Mouse (Mus musculus) liver, postnatal 0 days (tissue): ENCODE data around the gene Slc35f6. TPM values are rescaled to one million over a fixed set of nuclear protein-coding genes. Genes with fewer than 3 reads are reported as not detected.

Source experiments
- ATAC-seq: fragments of 200-750 bp; cut with Nextera tagmentation; 2 replicates; pipeline ENCODE4 v1.8.0; 2017; ENCODE audit warnings: mild to moderate bottlenecking, moderate library complexity
- DNase-seq: peaks from one replicate; pipeline ENCODE4 v3.0.0-alpha.2; 2016
- H3K27ac ChIP-seq: fragments of 300-500 bp; sonication (generic); 2 replicates; pipeline ENCODE4 v1.5.1; 2014; ENCODE audit warnings: antibody characterized with exemption, moderate library complexity, mild to moderate bottlenecking, low read depth
- H3K27me3 ChIP-seq: fragments of 300-500 bp; sonication (generic); 2 replicates; pipeline ENCODE4 v1.6.1; 2014; ENCODE audit warnings: low read length, control low read depth, mixed read lengths; ENCODE audit not compliant: insufficient read depth
- H3K36me3 ChIP-seq: fragments of 300-500 bp; sonication (generic); replicated peaks from 2 replicates; pipeline ENCODE4 v1.6.1; 2014; ENCODE audit warnings: mild to moderate bottlenecking, control low read depth, low read length, moderate library complexity, mixed read lengths; ENCODE audit not compliant: insufficient read depth
- H3K4me1 ChIP-seq: fragments of 300-500 bp; sonication (generic); 2 replicates; pipeline ENCODE4 v1.6.1; 2014; ENCODE audit warnings: antibody characterized with exemption, mild to moderate bottlenecking, control low read depth; ENCODE audit not compliant: insufficient read depth
- H3K4me2 ChIP-seq: fragments of 300-500 bp; sonication (generic); 2 replicates; pipeline ENCODE4 v1.6.1; 2014; ENCODE audit warnings: low read depth, mild to moderate bottlenecking, low read length, moderate library complexity, mixed read lengths
- H3K4me3 ChIP-seq: fragments of 300-500 bp; sonication (generic); 2 replicates; pipeline ENCODE4 v1.5.1; 2014; ENCODE audit warnings: low read depth, low read length
- H3K9ac ChIP-seq: fragments of 300-500 bp; sonication (generic); replicated peaks from 2 replicates; pipeline ENCODE4 v1.6.1; 2014; ENCODE audit warnings: mild to moderate bottlenecking, moderate library complexity
- H3K9me3 ChIP-seq: fragments of 300-500 bp; sonication (generic); 2 replicates; pipeline ENCODE4 v1.6.1; 2016; ENCODE audit warnings: mild to moderate bottlenecking, control low read depth, low read length, mixed read lengths
- CTCF ChIP-seq: sonication (generic); IDR thresholded peaks from 2 replicates; pipeline ENCODE4 v1.5.1; 2016; ENCODE audit warnings: antibody characterized with exemption, low read depth
- EP300 ChIP-seq: IDR thresholded peaks from 2 replicates; pipeline ENCODE4 v1.6.1; 2016; ENCODE audit warnings: antibody characterized with exemption, low read depth, mild to moderate bottlenecking
- WGBS: fragments of 180-500 bp; shearing (Covaris S2); extraction: QIAGEN DNeasy Blood & Tissue Kit; methylation state at CpG from one replicate; pipeline ENCODE4 v1.1.7; 2014; ENCODE audit not compliant: insufficient replicate concordance; 5-methylcytosine and 5-hydroxymethylcytosine counted together
- polyA plus RNA-seq: library from polyadenylated mRNA; unstranded; fragments of >200 nt; fragmentation: Nextera tagmentation; extraction: Ambion mirVana; gene quantifications from 2 replicates; pipeline ENCODE4 v1.2.1, GENCODE M21; 2015

Gene Slc35f6
- polyA plus RNA-seq, 1 experiment from 2014 or later = 13.8 TPM

DNA sequence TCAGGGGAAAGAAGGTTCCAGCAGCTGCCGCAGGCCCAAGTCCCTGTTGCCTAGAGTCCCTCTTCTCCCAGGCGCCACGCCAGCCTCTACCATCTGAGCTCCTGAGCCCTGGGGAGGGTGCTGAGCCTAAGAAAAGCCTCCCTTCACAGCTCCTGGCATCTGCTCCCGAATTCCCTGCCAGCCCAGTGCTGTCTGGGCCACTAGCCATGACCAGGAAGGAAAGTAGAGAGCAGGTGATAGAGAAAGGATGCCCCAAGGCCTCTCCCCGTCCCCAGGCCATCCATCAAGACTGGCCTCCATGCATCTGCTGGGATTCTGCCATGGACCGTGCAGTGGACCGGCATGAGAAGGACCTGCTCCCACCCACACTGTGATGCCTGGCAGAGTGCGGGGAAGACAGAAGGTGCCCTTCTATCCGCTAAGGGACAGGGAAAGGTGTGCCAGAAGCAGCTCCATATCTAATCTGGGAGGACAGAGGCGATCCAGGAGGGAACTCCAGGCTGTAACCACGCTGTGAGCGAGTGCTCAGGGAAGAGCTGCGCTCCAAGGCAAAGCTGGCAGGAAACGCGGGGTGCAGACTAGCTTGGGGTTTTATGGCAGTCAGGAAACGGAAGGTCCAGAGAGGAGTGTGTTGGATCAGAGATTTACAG is 41.2 kb upstream of the Slc35f6 start:
- no peak overlapping the region for H3K27ac ChIP-seq
- DNase-seq (no peak), ATAC-seq (no peak)
- H3K9me3 ChIP-seq = no peaks in the 10 kb centered on the region
- H3K9ac ChIP-seq = no peak overlapping the region
- TF ChIP-seq EP300 (no peak), CTCF (no peak)
- H3K4me2 ChIP-seq = no peak overlapping the region
- H3K4me1 ChIP-seq = no peaks in the 10 kb centered on the region
- WGBS = 62% methylated on average over 16 of the region's 16 CpGs
- no peaks in the 10 kb centered on the region for H3K27me3 ChIP-seq
- H3K36me3 ChIP-seq = no peaks in the 10 kb centered on the region
- H3K4me3 ChIP-seq = no peak overlapping the region

DNA sequence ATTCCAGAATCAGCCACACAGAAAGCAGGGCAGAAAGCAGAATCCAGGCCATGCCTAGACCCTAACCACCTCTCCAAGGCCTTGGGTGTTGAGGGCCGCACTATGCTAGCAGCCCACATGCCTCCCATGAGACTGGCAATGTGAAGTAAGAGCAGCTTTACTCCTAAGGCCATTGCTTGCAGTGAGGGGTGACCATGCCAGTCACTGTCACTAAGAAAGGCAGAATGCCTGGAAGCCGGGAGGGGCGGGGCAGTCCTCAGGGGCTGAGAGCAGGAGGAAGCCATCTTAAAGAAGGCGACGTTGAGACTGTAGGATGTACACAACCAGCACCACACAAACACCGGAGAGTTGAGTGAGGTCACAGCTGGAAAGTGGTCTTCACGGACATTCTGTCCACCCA is 38.6 kb upstream of the Slc35f6 start:
- Histone ChIP-seq H3K9me3 (no peaks in the 10 kb centered on the region), H3K4me3 (no peak overlapping the region), H3K9ac (no peak overlapping the region), H3K4me2 (no peak overlapping the region), H3K4me1 (peaks cover 5% of the 10 kb centered on the region; the same call in 1 of the 2 replicates), H3K27ac (no peak overlapping the region), H3K27me3 (no peaks in the 10 kb centered on the region), H3K36me3 (no peaks in the 10 kb centered on the region)
- TF ChIP-seq EP300 = no peak
- no peak for TF ChIP-seq CTCF
- DNase-seq = no peak
- ATAC-seq = no peak
- WGBS = 84% methylated on average over 7 of the region's 7 CpGs

DNA sequence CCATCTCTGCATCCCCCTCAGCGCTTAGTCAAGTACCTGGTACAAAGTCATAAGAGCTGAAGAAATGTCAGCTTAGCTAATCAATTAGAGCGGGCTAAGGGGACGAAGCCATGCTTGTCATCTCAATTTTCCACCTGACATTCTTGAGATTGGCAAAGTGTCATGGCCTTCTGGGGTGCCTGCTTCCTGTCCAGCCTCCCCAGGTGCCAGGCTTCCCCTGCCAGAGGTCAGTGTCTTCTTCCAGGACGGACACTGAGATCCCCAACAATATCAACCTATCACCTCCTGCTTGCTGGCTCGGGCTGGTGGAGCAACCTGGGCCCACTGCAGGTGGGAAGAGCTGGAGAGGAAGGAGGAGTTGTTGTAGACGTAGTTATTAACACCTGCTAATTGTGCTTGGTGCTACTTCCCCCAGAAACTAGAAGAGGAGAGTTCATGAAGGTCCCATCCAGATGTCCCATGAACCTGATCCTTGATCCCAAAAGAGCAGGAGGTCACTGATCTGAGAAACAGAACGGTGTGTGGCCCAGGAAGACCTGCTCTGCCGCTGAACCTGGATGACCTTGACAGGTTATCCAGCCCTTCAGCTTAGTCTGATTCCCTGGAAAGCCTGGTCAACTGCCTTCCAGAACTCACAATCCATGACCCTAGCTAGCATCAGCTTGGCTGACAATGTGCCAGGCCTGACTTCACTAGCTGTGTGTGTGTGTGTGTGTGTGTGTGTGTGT is 37.7 kb upstream of the Slc35f6 start:
- 67% methylated on average over 8 of the region's 8 CpGs for whole genome bisulfite sequencing

DNA sequence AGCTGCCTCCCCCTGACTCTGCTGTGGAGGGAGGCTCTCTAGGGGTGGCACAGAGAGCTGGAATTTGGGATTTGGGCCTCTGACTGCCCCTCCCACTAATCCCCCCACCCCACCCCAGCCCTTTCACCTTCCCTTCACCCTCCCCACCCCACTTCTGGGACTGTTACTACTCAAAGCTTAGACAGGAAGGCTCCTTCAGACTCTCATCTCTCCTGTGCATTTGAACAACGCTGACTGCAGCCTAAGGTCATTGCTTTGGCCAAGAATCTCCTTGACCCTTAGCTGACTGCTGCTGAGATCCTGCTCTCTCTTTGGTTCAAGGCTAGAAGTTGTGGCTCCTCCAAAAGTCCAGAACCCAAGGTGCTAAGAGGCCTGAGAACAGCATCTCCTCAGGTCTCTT is 36.6 kb upstream of the Slc35f6 start:
- WGBS = 39% methylated on average over 1 of the region's 1 CpGs
- H3K4me2 ChIP-seq = no peak overlapping the region
- no peak for ATAC-seq

More for the DNA sequence above, 37.7 kb upstream of the Slc35f6 start:
- Histone ChIP-seq H3K4me1 (peaks cover 13% of the 10 kb centered on the region), H3K27me3 (no peaks in the 10 kb centered on the region), H3K9me3 (no peaks in the 10 kb centered on the region), H3K9ac (no peak overlapping the region), H3K27ac (no peak overlapping the region), H3K4me2 (no peak overlapping the region), H3K4me3 (no peak overlapping the region), H3K36me3 (no peaks in the 10 kb centered on the region)
- no peak for ATAC-seq
- no peak for TF ChIP-seq EP300
- DNase-seq = no peak

DNA sequence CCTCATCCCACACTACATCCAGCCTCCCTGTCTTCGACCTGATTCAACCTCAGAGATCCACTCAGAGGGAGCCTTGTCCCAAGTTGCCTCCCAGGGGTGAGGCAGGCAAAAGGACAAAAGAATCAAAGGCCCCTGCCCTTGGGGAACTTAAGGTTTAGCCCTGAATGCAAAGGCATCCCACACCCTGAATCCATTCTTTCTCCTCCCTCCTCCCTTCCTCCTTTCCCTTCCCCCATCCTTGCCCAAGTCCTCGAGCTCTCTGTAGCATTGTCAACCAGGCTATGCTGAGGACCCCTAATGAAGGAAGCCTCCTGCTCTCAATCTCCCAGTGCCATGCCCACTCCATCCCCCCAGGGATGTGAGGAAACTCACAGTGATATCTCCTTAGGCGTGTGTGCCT is 36.0 kb upstream of the Slc35f6 start:
- no peak overlapping the region for H3K9ac ChIP-seq
- no peaks in the 10 kb centered on the region for H3K36me3 ChIP-seq
- WGBS = 39% methylated on average over 3 of the region's 3 CpGs

More for the DNA sequence above, 36.6 kb upstream of the Slc35f6 start:
- TF ChIP-seq CTCF = no peak
- no peak for TF ChIP-seq EP300
- Histone ChIP-seq H3K9ac (no peak overlapping the region), H3K9me3 (no peaks in the 10 kb centered on the region), H3K36me3 (no peaks in the 10 kb centered on the region), H3K27ac (no peak overlapping the region), H3K4me1 (peaks cover 15% of the 10 kb centered on the region), H3K4me3 (no peak overlapping the region), H3K27me3 (no peaks in the 10 kb centered on the region)
- no peak for DNase-seq

DNA sequence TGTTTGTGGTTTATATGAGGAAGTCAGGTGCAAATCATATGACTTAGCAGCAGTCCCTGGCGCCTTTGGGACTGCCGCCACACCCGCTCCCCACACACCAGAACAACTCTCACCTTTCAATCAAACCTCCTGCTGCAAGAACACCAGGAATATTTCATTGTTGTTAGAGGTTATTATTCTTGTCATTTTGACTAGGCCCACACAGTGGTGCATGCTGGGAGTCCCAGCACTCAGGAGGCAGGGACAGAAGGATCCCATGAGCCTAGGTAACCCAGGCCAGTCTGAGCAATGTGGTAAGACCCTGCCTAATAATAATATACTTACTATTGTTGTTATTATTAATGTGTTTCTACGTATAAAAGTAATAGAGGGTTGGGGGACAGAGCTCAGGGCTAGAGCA is 35.2 kb upstream of the Slc35f6 start:
- Histone ChIP-seq H3K27ac (no peak overlapping the region), H3K9ac (no peak overlapping the region), H3K4me2 (no peak overlapping the region), H3K36me3 (no peaks in the 10 kb centered on the region), H3K9me3 (no peaks in the 10 kb centered on the region), H3K27me3 (no peaks in the 10 kb centered on the region), H3K4me1 (peaks cover 18% of the 10 kb centered on the region), H3K4me3 (no peak overlapping the region)
- no peak for TF ChIP-seq CTCF
- TF ChIP-seq EP300 = no peak
- DNase-seq = no peak
- WGBS = 72% methylated on average over 4 of the region's 4 CpGs
- ATAC-seq = no peak

More for the DNA sequence above, 36.0 kb upstream of the Slc35f6 start:
- Histone ChIP-seq H3K4me2 (no peak overlapping the region), H3K27me3 (no peaks in the 10 kb centered on the region), H3K27ac (no peak overlapping the region), H3K9me3 (no peaks in the 10 kb centered on the region), H3K4me3 (no peak overlapping the region), H3K4me1 (peaks cover 17% of the 10 kb centered on the region)
- DNase-seq (no peak), ATAC-seq (no peak)
- TF ChIP-seq EP300 = no peak
- no peak for TF ChIP-seq CTCF
